In the genomic region with DNA sequence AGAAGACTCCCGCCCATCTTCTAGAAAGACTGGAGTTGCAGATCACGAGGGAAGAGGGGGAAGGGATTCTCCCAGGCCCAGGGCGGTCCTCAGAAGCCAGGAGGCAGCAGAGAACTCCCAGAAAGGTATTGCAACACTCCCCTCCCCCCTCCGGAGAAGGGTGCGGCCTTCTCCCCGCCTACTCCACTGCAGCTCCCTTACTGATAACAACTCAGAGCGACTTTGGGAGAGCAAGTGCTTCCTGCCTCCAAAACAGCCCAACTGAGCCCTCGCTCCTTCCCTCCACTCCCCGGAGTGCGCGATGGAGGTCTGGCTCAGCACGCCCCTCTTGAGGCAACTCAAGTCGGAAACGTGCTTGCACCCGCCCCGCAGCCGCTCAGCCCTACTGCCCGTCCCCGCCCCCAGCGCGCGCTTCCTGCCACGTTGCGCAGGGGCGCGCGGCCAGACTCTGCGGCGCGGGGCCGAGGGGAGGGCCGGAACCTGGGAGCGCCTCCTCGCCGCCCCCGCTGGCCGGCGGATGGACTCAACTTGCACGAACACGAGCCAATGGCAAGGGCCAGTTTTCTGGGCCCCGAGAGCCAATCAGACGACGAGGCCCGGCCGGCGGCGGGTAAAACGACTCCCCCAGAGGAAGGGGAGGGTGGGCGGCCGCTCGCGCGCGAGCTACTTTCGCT, we compare ENCODE assay signal across 8 mouse cellular contexts. TPM values are rescaled to one million over a fixed set of nuclear protein-coding genes. Genes with fewer than 3 reads are reported as not detected.
DNase-seq lines count a peak whose midpoint lies in the region; ATAC-seq and TF ChIP-seq lines count a peak whose summit lies in the region.

No protein-coding gene starts in this region.

- peak overlapping the region; percentile 70 for H3K4me2 ChIP-seq in embryonic facial prominence, embryonic 15.5 days (replicated peaks)
- peak overlapping the region; percentile 56 for H3K4me2 ChIP-seq in limb, embryonic 14.5 days (replicated peaks; ENCODE audit: low read depth, low read length, severe bottlenecking)
- peak overlapping the region; percentile 60 for H3K4me2 ChIP-seq in midbrain, postnatal 0 days (ENCODE audit: low read depth, low read length, poor library complexity, severe bottlenecking)

- peak overlapping the region; percentile 83 for H3K4me3 ChIP-seq in embryonic facial prominence, embryonic 15.5 days (replicated peaks)
- H3K4me3 ChIP-seq in limb, embryonic 14.5 days (replicated peaks; ENCODE audit: low read length) = peak overlapping the region; percentile 92
- H3K4me3 ChIP-seq in midbrain, postnatal 0 days (ENCODE audit: low read depth, low read length) = peak overlapping the region; percentile 91

- peak; percentile 56; the same call in 1 of the 2 replicates for TF ChIP-seq POLR2A in limb, embryonic 14.5 days (IDR thresholded peaks at IDR 0.05; ENCODE audit: borderline replicate concordance, extremely low read depth, insufficient read depth, insufficient read length)

- peak overlapping the region; percentile 100 for H3K27ac ChIP-seq in embryonic facial prominence, embryonic 15.5 days (replicated peaks)
- H3K27ac ChIP-seq in limb, embryonic 14.5 days (replicated peaks; ENCODE audit: low read depth, low read length) = peak overlapping the region; percentile 100
- H3K27ac ChIP-seq in midbrain, postnatal 0 days (ENCODE audit: low read depth, low read length) = peak overlapping the region; percentile 99

- ATAC-seq in embryonic facial prominence, embryonic 15.5 days (ENCODE audit: insufficient number of reproducible peaks, low FRiP score, low TSS enrichment, low read depth) = peak; percentile 92
- peak; percentile 86 for ATAC-seq in limb, embryonic 14.5 days (ENCODE audit: low FRiP score, low read depth)
- ATAC-seq in midbrain, postnatal 0 days (ENCODE audit: low FRiP score) = peak; percentile 87

- under 1% methylated on average over 37 of the region's 55 CpGs for WGBS in embryonic facial prominence, embryonic 15.5 days
- under 1% methylated on average over 45 of the region's 55 CpGs for WGBS in limb, embryonic 14.5 days
- WGBS in midbrain, postnatal 0 days = under 1% methylated on average over 44 of the region's 55 CpGs

- peak; percentile 64 for TF ChIP-seq CTCF in midbrain, postnatal 0 days (IDR thresholded peaks at IDR 0.05)

- no peaks in the 10 kb centered on the region for H3K9me3 ChIP-seq in embryonic facial prominence, embryonic 15.5 days (replicated peaks)
- no peaks in the 10 kb centered on the region for H3K9me3 ChIP-seq in limb, embryonic 14.5 days (ENCODE audit: control insufficient read depth, low read length)
- H3K9me3 ChIP-seq in midbrain, postnatal 0 days (ENCODE audit: low read length) = no peaks in the 10 kb centered on the region

- H3K36me3 ChIP-seq in embryonic facial prominence, embryonic 15.5 days = no peaks in the 10 kb centered on the region
- peaks cover 5% of the 10 kb centered on the region; the same call in 1 of the 2 replicates for H3K36me3 ChIP-seq in limb, embryonic 14.5 days (ENCODE audit: control insufficient read depth, insufficient read depth, low read length)
- H3K36me3 ChIP-seq in midbrain, postnatal 0 days (ENCODE audit: insufficient read depth, low read length) = no peaks in the 10 kb centered on the region

- peak; percentile 95 for DNase-seq in 416B (ENCODE audit: low read depth)
- peak; percentile 93 for DNase-seq in adrenal gland, postnatal 4 days (ENCODE audit: low spot score in 2 of 2)
- peak; percentile 93 for DNase-seq in heart, adult 8-10 months (ENCODE audit: low spot score)
- DNase-seq in kidney, adult 9 months = peak; percentile 96
- DNase-seq in limb, embryonic 14.5 days (ENCODE audit: low spot score) = peak; percentile 98
- peak; percentile 62 for DNase-seq in midbrain, postnatal 0 days (ENCODE audit: low spot score)
- DNase-seq in spleen, postnatal 4 days (ENCODE audit: low spot score in 2 of 2) = peak; percentile 89 to 94

- peak overlapping the region; percentile 58 for H3K9ac ChIP-seq in embryonic facial prominence, embryonic 15.5 days
- peak overlapping the region; percentile 99 for H3K9ac ChIP-seq in limb, embryonic 14.5 days (ENCODE audit: low read depth, low read length, severe bottlenecking)
- peak overlapping the region; percentile 100 for H3K9ac ChIP-seq in midbrain, postnatal 0 days (replicated peaks; ENCODE audit: low read length, poor library complexity, severe bottlenecking)

- H3K4me1 ChIP-seq in embryonic facial prominence, embryonic 15.5 days = peaks cover 29% of the 10 kb centered on the region
- H3K4me1 ChIP-seq in limb, embryonic 14.5 days (ENCODE audit: control insufficient read depth, insufficient read depth, low read length) = peaks cover 30% of the 10 kb centered on the region
- peaks cover 4% of the 10 kb centered on the region; the same call in 1 of the 2 replicates for H3K4me1 ChIP-seq in midbrain, postnatal 0 days (ENCODE audit: insufficient read depth, low read length)

- no peaks in the 10 kb centered on the region for H3K27me3 ChIP-seq in embryonic facial prominence, embryonic 15.5 days
- no peaks in the 10 kb centered on the region for H3K27me3 ChIP-seq in limb, embryonic 14.5 days (ENCODE audit: control insufficient read depth, insufficient read depth, low read length)
- H3K27me3 ChIP-seq in midbrain, postnatal 0 days (ENCODE audit: insufficient read depth, low read length) = no peaks in the 10 kb centered on the region

RNA-seq across cellular contexts. Expression of gene Setd5, which starts 1.0 kb away (rescaled TPM):
- total RNA-seq in adrenal gland, postnatal 4 days (2021) = 100 to 1,000 TPM; 148 to 151 TPM
- polyA plus RNA-seq in embryonic facial prominence, embryonic 15.5 days (2015; fragmentation: Nextera tagmentation; extraction: Ambion mirVana) = 81.1 and 84.7 TPM in 2 replicates
- 10 to 100 TPM; 31.2 to 34.4 (median 33.0) TPM for total RNA-seq in heart, adult 8-10 months (2022)
- 93.8 and 103 TPM in 2 replicates for polyA plus RNA-seq in limb, embryonic 14.5 days (2012; rRNA removed)
- 90.2 and 93.4 TPM in 2 replicates for polyA plus RNA-seq in limb, embryonic 14.5 days (2014; fragmentation: Nextera tagmentation; extraction: Ambion mirVana)
- 99.1 and 103 TPM in 2 replicates for total RNA-seq in midbrain, postnatal 0 days (2014; rRNA removed)
- 42.1 and 50.6 TPM in 2 replicates for polyA plus RNA-seq in midbrain, postnatal 0 days (2015; fragmentation: Nextera tagmentation; extraction: Ambion mirVana)

RNA-seq across cellular contexts. Expression of gene Thumpd3, which starts 30.1 kb away (rescaled TPM):
- total RNA-seq in adrenal gland, postnatal 4 days (2021) = 10 to 100 TPM; 39.6 to 43.4 TPM
- polyA plus RNA-seq in embryonic facial prominence, embryonic 15.5 days (2015; fragmentation: Nextera tagmentation; extraction: Ambion mirVana) = 42.9 and 48.3 TPM in 2 replicates
- 10 to 100 TPM; 20.1 to 24.8 (median 23.4) TPM for total RNA-seq in heart, adult 8-10 months (2022)
- 18.8 and 25.1 TPM in 2 replicates for polyA plus RNA-seq in limb, embryonic 14.5 days (2012; rRNA removed)
- polyA plus RNA-seq in limb, embryonic 14.5 days (2014; fragmentation: Nextera tagmentation; extraction: Ambion mirVana) = 36.7 and 38.7 TPM in 2 replicates
- 33.7 and 49.2 TPM in 2 replicates for total RNA-seq in midbrain, postnatal 0 days (2014; rRNA removed)
- polyA plus RNA-seq in midbrain, postnatal 0 days (2015; fragmentation: Nextera tagmentation; extraction: Ambion mirVana) = 38.3 and 40.5 TPM in 2 replicates

Comparison
In these comparisons a context has a peak if more than half of its experiments do, and no peak if none do; other contexts are left out.
1. Peak in every context shown above with its lines: DNase-seq, ATAC-seq, H3K4me3 ChIP-seq and H3K27ac ChIP-seq.